Comparison of ENCODE assay signal across 29 mouse cellular contexts in genomic region chr8:11518056-11518396, GRCm38 (mm10). TPM values are rescaled to one million over a fixed set of nuclear protein-coding genes. Genes with fewer than 3 reads are reported as not detected.
DNase-seq lines count a peak whose midpoint lies in the region; ATAC-seq and TF ChIP-seq lines count a peak whose summit lies in the region.
"Had no signal": no experiment of that assay in that cellular context is flagged by ENCODE, and none has a peak within 500 bp of the region (broad histone marks: within the 10 kb centered on the region; RNA-seq: fewer than 3 reads in every experiment).

No protein-coding gene starts in this region.

- H3K36me3 ChIP-seq in lung, postnatal 0 days (ENCODE audit: insufficient read depth, low read length), result peaks cover 15% of the 10 kb centered on the region; the same call in 1 of the 2 replicates

- no peaks in the 10 kb centered on the region for H3K27me3 ChIP-seq in lung, postnatal 0 days (replicated peaks; ENCODE audit: insufficient read depth, low read length)
- H3K27me3 ChIP-seq: embryonic facial prominence, embryonic 13.5 days; forebrain, embryonic 12.5 days; forebrain, embryonic 15.5 days; heart, embryonic 12.5 days; heart, embryonic 15.5 days; hindbrain, embryonic 13.5 days had no signal

- peak; percentile 45 for DNase-seq in lung, adult 2 months
- DNase-seq in lung, postnatal 0 days (ENCODE audit: low spot score), result peak; percentile 89
- DNase-seq in lung, postnatal 36 days, result peak; percentile 83
- no peak for DNase-seq in adipocyte (ENCODE audit: low spot score)
- DNase-seq in kidney, postnatal 10 days, result no peak
- DNase-seq in right cerebral cortex, postnatal 4 days, result no peak
- DNase-seq: adrenal gland, adult 8-10 months; adrenal gland, postnatal 25 days; cerebellum, adult 11-12 months; cerebellum, adult 8-10 months; cerebellum, postnatal 36 days; embryo, embryonic 11 days; gastrocnemius, postnatal 25 days; heart, postnatal 10 days; heart, postnatal 36 days had no signal

- ATAC-seq in granulocyte monocyte progenitor cell, adult 5-6 weeks (replicated peaks; ENCODE audit: poor library complexity, severe bottlenecking), result peak; percentile 51
- ATAC-seq in lung, postnatal 0 days, result peak; percentile 85
- ATAC-seq: CD4-positive, CD25-positive, alpha-beta regulatory T cell, adult 4 months; forebrain, embryonic 15.5 days; hindbrain, embryonic 16.5 days had no signal

- H3K9ac ChIP-seq in lung, postnatal 0 days (replicated peaks; ENCODE audit: low read depth), result no peak overlapping the region
- H3K9ac ChIP-seq: embryonic facial prominence, embryonic 13.5 days; forebrain, embryonic 12.5 days; forebrain, embryonic 15.5 days; heart, embryonic 12.5 days; heart, embryonic 15.5 days; hindbrain, embryonic 13.5 days had no signal

- 63% methylated on average over 6 of the region's 6 CpGs for WGBS in lung, adult 2 months
- 70% methylated on average over 6 of the region's 6 CpGs for WGBS in lung, postnatal 0 days

- peak overlapping the region; percentile 73 for H3K27ac ChIP-seq in lung, postnatal 0 days (ENCODE audit: low read length)
- H3K27ac ChIP-seq: embryonic facial prominence, embryonic 10.5 days; embryonic facial prominence, embryonic 13.5 days; forebrain, embryonic 12.5 days; forebrain, embryonic 15.5 days; gastrocnemius, adult 2 months; heart, adult 2 months; heart, embryonic 15.5 days; hindbrain, embryonic 10.5 days; hindbrain, embryonic 13.5 days had no signal

- TF ChIP-seq POLR2A in lung, adult 2 months (IDR thresholded peaks at IDR 0.05; ENCODE audit: borderline replicate concordance, extremely low read depth, low read depth, low read length), result no peak

- TF ChIP-seq CTCF in lung, adult 2 months (IDR thresholded peaks at IDR 0.05; ENCODE audit: insufficient read depth, low read length), result no peak
- TF ChIP-seq CTCF in lung, postnatal 0 days (IDR thresholded peaks at IDR 0.05), result no peak

- H3K9me3 ChIP-seq in lung, postnatal 0 days (ENCODE audit: low read length), result no peaks in the 10 kb centered on the region
- H3K9me3 ChIP-seq: embryonic facial prominence, embryonic 10.5 days; embryonic facial prominence, embryonic 13.5 days; forebrain, embryonic 12.5 days; forebrain, embryonic 15.5 days; heart, embryonic 12.5 days; heart, embryonic 15.5 days; hindbrain, embryonic 10.5 days; hindbrain, embryonic 13.5 days had no signal

- no peak overlapping the region for H3K4me3 ChIP-seq in lung, adult 2 months (replicated peaks; ENCODE audit: extremely low read depth, low read depth, low read length)
- no peak overlapping the region for H3K4me3 ChIP-seq in lung, postnatal 0 days (ENCODE audit: low read depth, low read length)
- H3K4me3 ChIP-seq: embryonic facial prominence, embryonic 10.5 days; embryonic facial prominence, embryonic 13.5 days; erythroblast, embryonic 14.5 days; forebrain, embryonic 12.5 days; forebrain, embryonic 15.5 days; gastrocnemius, adult 2 months; heart, adult 2 months; heart, embryonic 12.5 days; heart, embryonic 15.5 days; hindbrain, embryonic 10.5 days; hindbrain, embryonic 13.5 days had no signal

- peaks cover 9% of the 10 kb centered on the region; the same call in 1 of the 2 replicates for H3K4me1 ChIP-seq in lung, adult 2 months (ENCODE audit: control insufficient read depth, insufficient read depth, low read length)
- H3K4me1 ChIP-seq in lung, postnatal 0 days (ENCODE audit: insufficient read depth, low read depth, low read length), result no peaks in the 10 kb centered on the region
- H3K4me1 ChIP-seq: embryonic facial prominence, embryonic 10.5 days; embryonic facial prominence, embryonic 13.5 days; forebrain, embryonic 12.5 days; forebrain, embryonic 15.5 days; heart, embryonic 12.5 days; heart, embryonic 15.5 days; hindbrain, embryonic 10.5 days; hindbrain, embryonic 13.5 days had no signal

- peak; percentile 63; the same call in 1 of the 2 replicates for TF ChIP-seq EP300 in lung, postnatal 0 days (IDR thresholded peaks at IDR 0.05)

- H3K4me2 ChIP-seq in lung, postnatal 0 days (replicated peaks; ENCODE audit: low read depth, low read length), result no peak overlapping the region
- H3K4me2 ChIP-seq: embryonic facial prominence, embryonic 13.5 days; forebrain, embryonic 12.5 days; forebrain, embryonic 15.5 days; heart, embryonic 12.5 days; heart, embryonic 15.5 days; hindbrain, embryonic 13.5 days had no signal

RNA-seq across cellular contexts. Expression of gene Naxd, which starts 20.7 kb away (rescaled TPM):
- total RNA-seq in granulocyte monocyte progenitor cell, adult 5-6 weeks (2014; fragmentation: Nextera tagmentation), result 69.3 and 72.1 TPM in 2 replicates
- 58.3 and 70.2 TPM in 2 replicates for total RNA-seq in granulocyte monocyte progenitor cell, adult 5-6 weeks (2017)
- polyA plus RNA-seq in lung, adult 2 months (2012; rRNA removed), result 142 and 150 TPM in 2 replicates
- polyA plus RNA-seq in lung, postnatal 0 days (2015; fragmentation: Nextera tagmentation; extraction: Ambion mirVana), result 201 and 223 TPM in 2 replicates

RNA-seq across cellular contexts. Expression of gene Cars2, which starts 32.6 kb away (rescaled TPM):
- total RNA-seq in granulocyte monocyte progenitor cell, adult 5-6 weeks (2014; fragmentation: Nextera tagmentation), result 51.9 and 58.5 TPM in 2 replicates
- 38.4 and 39.0 TPM in 2 replicates for total RNA-seq in granulocyte monocyte progenitor cell, adult 5-6 weeks (2017)
- 38.8 and 48.4 TPM in 2 replicates for polyA plus RNA-seq in lung, adult 2 months (2012; rRNA removed)
- 13.7 and 16.5 TPM in 2 replicates for polyA plus RNA-seq in lung, postnatal 0 days (2015; fragmentation: Nextera tagmentation; extraction: Ambion mirVana)

RNA-seq across cellular contexts. Expression of gene Ing1, which starts 37.3 kb away (rescaled TPM):
- total RNA-seq in granulocyte monocyte progenitor cell, adult 5-6 weeks (2014; fragmentation: Nextera tagmentation), result 33.8 and 43.3 TPM in 2 replicates
- 40.8 and 49.2 TPM in 2 replicates for total RNA-seq in granulocyte monocyte progenitor cell, adult 5-6 weeks (2017)
- 18.5 and 21.5 TPM in 2 replicates for polyA plus RNA-seq in lung, adult 2 months (2012; rRNA removed)
- 40.9 and 42.5 TPM in 2 replicates for polyA plus RNA-seq in lung, postnatal 0 days (2015; fragmentation: Nextera tagmentation; extraction: Ambion mirVana)

RNA-seq across cellular contexts. Expression of gene Rab20, which starts 39.5 kb away (rescaled TPM):
- total RNA-seq in granulocyte monocyte progenitor cell, adult 5-6 weeks (2014; fragmentation: Nextera tagmentation), result 3.5 and 4.6 TPM in 2 replicates
- total RNA-seq in granulocyte monocyte progenitor cell, adult 5-6 weeks (2017), result 0.69 and 4.8 TPM in 2 replicates
- polyA plus RNA-seq in lung, adult 2 months (2012; rRNA removed), result 17.3 and 19.5 TPM in 2 replicates
- polyA plus RNA-seq in lung, postnatal 0 days (2015; fragmentation: Nextera tagmentation; extraction: Ambion mirVana), result 17.8 and 19.9 TPM in 2 replicates

Comparison
In these comparisons a context has a peak if more than half of its experiments do, and no peak if none do; other contexts are left out.
1. DNase-seq: peak in lung, adult 2 months (single experiment), lung, postnatal 0 days (single experiment) and lung, postnatal 36 days (single experiment); none in adipocyte (single experiment), kidney, postnatal 10 days (single experiment) and right cerebral cortex, postnatal 4 days (single experiment).